Mouse (Mus musculus) midbrain, embryonic 12.5 days (tissue): ENCODE results near the gene H6pd. TPM values are rescaled to one million over a fixed set of nuclear protein-coding genes. Genes with fewer than 3 reads are reported as not detected.
A peak's percentile ranks its signal among the peaks of the same experiment; 100 is the strongest.

Experiments
- ATAC-seq: fragments of 200-750 bp; cut with Nextera tagmentation; 2 replicates; pipeline ENCODE4 v1.8.0; 2017; ENCODE audit warnings: low read depth, moderate TSS enrichment, moderate library complexity; ENCODE audit not compliant: low FRiP score
- H3K27ac ChIP-seq: fragments of 300-500 bp; sonication (generic); replicated peaks from 2 replicates; pipeline ENCODE4 v1.5.1; 2016; ENCODE audit warnings: mild to moderate bottlenecking
- H3K27me3 ChIP-seq: fragments of 300-500 bp; sonication (generic); 2 replicates; pipeline ENCODE4 v1.6.1; 2016; ENCODE audit warnings: mild to moderate bottlenecking
- H3K36me3 ChIP-seq: fragments of 300-500 bp; sonication (generic); 2 replicates; pipeline ENCODE4 v1.6.1; 2016
- H3K4me1 ChIP-seq: fragments of 300-500 bp; sonication (generic); 2 replicates; pipeline ENCODE4 v1.6.1; 2016
- H3K4me2 ChIP-seq: fragments of 300-500 bp; sonication (generic); replicated peaks from 2 replicates; pipeline ENCODE4 v1.6.1; 2016; ENCODE audit warnings: mild to moderate bottlenecking, moderate library complexity
- H3K4me3 ChIP-seq: fragments of 300-500 bp; sonication (generic); 2 replicates; pipeline ENCODE4 v1.5.1; 2016; ENCODE audit warnings: mild to moderate bottlenecking
- H3K9ac ChIP-seq: fragments of 300-500 bp; sonication (generic); replicated peaks from 2 replicates; pipeline ENCODE4 v1.6.1; 2016; ENCODE audit warnings: mild to moderate bottlenecking, moderate library complexity
- H3K9me3 ChIP-seq: fragments of 300-500 bp; sonication (generic); 2 replicates; pipeline ENCODE4 v1.6.1; 2016; ENCODE audit warnings: mild to moderate bottlenecking
- WGBS: fragments of 180-500 bp; shearing (Covaris S2); methylation state at CpG from one replicate; pipeline ENCODE4 v1.1.7; 2016; 5-methylcytosine and 5-hydroxymethylcytosine counted together
- polyA plus RNA-seq: library from polyadenylated mRNA; unstranded; fragments of >200 nt; fragmentation: Nextera tagmentation; extraction: Ambion mirVana; gene quantifications from 2 replicates; pipeline ENCODE4 v1.2.1, GENCODE M21; 2016

The H6pd gene
- polyA plus RNA-seq, 1 experiment from 2014 or later: 4.1 TPM

- Histone ChIP-seq H3K27ac (no peak overlapping the region), H3K36me3 (no peaks in the 10 kb centered on the region), H3K4me3 (no peak overlapping the region), H3K4me2 (no peak overlapping the region), H3K4me1 (no peaks in the 10 kb centered on the region), H3K9ac (no peak overlapping the region), H3K27me3 (peaks cover 18% of the 10 kb centered on the region), H3K9me3 (no peaks in the 10 kb centered on the region)
- WGBS: 89% methylated on average over 4 of the region's 4 CpGs
- no peak for ATAC-seq
These were observed 5.7 kb upstream of the H6pd start for GRCm38 (mm10) chr4:150014378-150015091.

GRCm38 (mm10) chr4:150013805-150014204 lies 5.0 kb upstream of the H6pd start:
- WGBS: 86% methylated on average over 5 of the region's 5 CpGs
- peaks cover 22% of the 10 kb centered on the region for H3K27me3 ChIP-seq
- H3K4me1 ChIP-seq: no peaks in the 10 kb centered on the region

GRCm38 (mm10) chr4:150013186-150013690 lies 4.4 kb upstream of the H6pd start:
- Histone ChIP-seq H3K9me3 (no peaks in the 10 kb centered on the region), H3K9ac (no peak overlapping the region), H3K27ac (no peak overlapping the region), H3K36me3 (no peaks in the 10 kb centered on the region), H3K4me2 (no peak overlapping the region), H3K4me1 (peaks cover 2% of the 10 kb centered on the region; the same call in 1 of the 2 replicates), H3K4me3 (no peak overlapping the region), H3K27me3 (peaks cover 22% of the 10 kb centered on the region)
- ATAC-seq: no peak
- 88% methylated on average over 8 of the region's 8 CpGs for WGBS

More at GRCm38 (mm10) chr4:150013805-150014204, 5.0 kb upstream of the H6pd start:
- no peaks in the 10 kb centered on the region for H3K36me3 ChIP-seq
- H3K4me3 ChIP-seq: no peak overlapping the region
- H3K27ac ChIP-seq: no peak overlapping the region
- no peak for ATAC-seq
- no peaks in the 10 kb centered on the region for H3K9me3 ChIP-seq
- no peak overlapping the region for H3K9ac ChIP-seq
- no peak overlapping the region for H3K4me2 ChIP-seq

GRCm38 (mm10) chr4:150012322-150012723 lies 3.5 kb upstream of the H6pd start:
- Histone ChIP-seq H3K27ac (no peak overlapping the region), H3K9me3 (no peaks in the 10 kb centered on the region), H3K4me2 (no peak overlapping the region), H3K9ac (no peak overlapping the region), H3K4me1 (peaks cover 6% of the 10 kb centered on the region; the same call in 1 of the 2 replicates), H3K36me3 (no peaks in the 10 kb centered on the region), H3K4me3 (no peak overlapping the region), H3K27me3 (peaks cover 21% of the 10 kb centered on the region)
- 75% methylated on average over 4 of the region's 4 CpGs for WGBS
- no peak for ATAC-seq

- H3K27ac ChIP-seq: no peak overlapping the region
- peaks cover 21% of the 10 kb centered on the region for H3K27me3 ChIP-seq
- H3K9me3 ChIP-seq: no peaks in the 10 kb centered on the region
- peaks cover 6% of the 10 kb centered on the region; the same call in 1 of the 2 replicates for H3K4me1 ChIP-seq
- H3K4me2 ChIP-seq: no peak overlapping the region
- no peak overlapping the region for H3K4me3 ChIP-seq
- ATAC-seq: no peak
- H3K9ac ChIP-seq: no peak overlapping the region
- 64% methylated on average over 10 of the region's 10 CpGs for WGBS
- H3K36me3 ChIP-seq: no peaks in the 10 kb centered on the region
These were observed 2.9 kb upstream of the H6pd start for GRCm38 (mm10) chr4:150011564-150012321.

- no peak overlapping the region for H3K9ac ChIP-seq
- no peak overlapping the region for H3K27ac ChIP-seq
- peaks cover 21% of the 10 kb centered on the region for H3K27me3 ChIP-seq
- ATAC-seq: no peak
- H3K9me3 ChIP-seq: no peaks in the 10 kb centered on the region
- no peak overlapping the region for H3K4me2 ChIP-seq
- no peak overlapping the region for H3K4me3 ChIP-seq
- H3K4me1 ChIP-seq: peaks cover 6% of the 10 kb centered on the region; the same call in 1 of the 2 replicates
- H3K36me3 ChIP-seq: no peaks in the 10 kb centered on the region
- WGBS: 86% methylated on average over 6 of the region's 6 CpGs
These were observed 1.4 kb upstream of the H6pd start for GRCm38 (mm10) chr4:150010054-150010730.

- 81% methylated on average over 6 of the region's 6 CpGs for WGBS
- Histone ChIP-seq H3K4me1 (peaks cover 6% of the 10 kb centered on the region; the same call in 1 of the 2 replicates), H3K4me2 (peak overlapping the region; percentile 83; the same call in 1 of the 2 replicates), H3K9me3 (no peaks in the 10 kb centered on the region), H3K9ac (no peak overlapping the region), H3K4me3 (no peak overlapping the region), H3K36me3 (no peaks in the 10 kb centered on the region), H3K27ac (no peak overlapping the region), H3K27me3 (peaks cover 21% of the 10 kb centered on the region)
- ATAC-seq: no peak
These were observed 736 bp upstream of the H6pd start for GRCm38 (mm10) chr4:150009587-150009930.

GRCm38 (mm10) chr4:150008325-150008852 lies 434 bp downstream of the H6pd start:
- H3K9ac ChIP-seq: peak overlapping the region; percentile 74
- peak overlapping the region; percentile 87 for H3K27ac ChIP-seq
- no peaks in the 10 kb centered on the region for H3K9me3 ChIP-seq
- peaks cover 6% of the 10 kb centered on the region; the same call in 1 of the 2 replicates for H3K4me1 ChIP-seq
- H3K4me3 ChIP-seq: peak overlapping the region; percentile 74
- no peaks in the 10 kb centered on the region for H3K36me3 ChIP-seq
- H3K4me2 ChIP-seq: peak overlapping the region; percentile 83
- peaks cover 21% of the 10 kb centered on the region for H3K27me3 ChIP-seq
- ATAC-seq: peak; percentile 85
- under 1% methylated on average over 42 of the region's 42 CpGs for WGBS

- Histone ChIP-seq H3K4me1 (peaks cover 6% of the 10 kb centered on the region; the same call in 1 of the 2 replicates), H3K4me2 (no peak overlapping the region), H3K4me3 (no peak overlapping the region), H3K9me3 (no peaks in the 10 kb centered on the region), H3K27me3 (peaks cover 21% of the 10 kb centered on the region), H3K9ac (no peak overlapping the region), H3K36me3 (no peaks in the 10 kb centered on the region), H3K27ac (no peak overlapping the region)
- no peak for ATAC-seq
- WGBS: 96% methylated on average over 3 of the region's 3 CpGs
These were observed 1.4 kb downstream of the H6pd start for GRCm38 (mm10) chr4:150007444-150007843.

GRCm38 (mm10) chr4:150006991-150007390 lies 1.8 kb downstream of the H6pd start:
- 84% methylated on average over 8 of the region's 8 CpGs for WGBS
- H3K9ac ChIP-seq: no peak overlapping the region
- ATAC-seq: no peak
- H3K4me3 ChIP-seq: no peak overlapping the region
- peaks cover 21% of the 10 kb centered on the region for H3K27me3 ChIP-seq
- H3K36me3 ChIP-seq: no peaks in the 10 kb centered on the region
- H3K27ac ChIP-seq: no peak overlapping the region
- H3K4me1 ChIP-seq: peaks cover 6% of the 10 kb centered on the region; the same call in 1 of the 2 replicates
- H3K4me2 ChIP-seq: no peak overlapping the region
- no peaks in the 10 kb centered on the region for H3K9me3 ChIP-seq

- no peaks in the 10 kb centered on the region for H3K9me3 ChIP-seq
- no peak overlapping the region for H3K4me2 ChIP-seq
- ATAC-seq: no peak
- H3K9ac ChIP-seq: no peak overlapping the region
- 77% methylated on average over 21 of the region's 21 CpGs for WGBS
- H3K27ac ChIP-seq: no peak overlapping the region
- peaks cover 6% of the 10 kb centered on the region; the same call in 1 of the 2 replicates for H3K4me1 ChIP-seq
- H3K27me3 ChIP-seq: peaks cover 21% of the 10 kb centered on the region
- H3K36me3 ChIP-seq: no peaks in the 10 kb centered on the region
- no peak overlapping the region for H3K4me3 ChIP-seq
These were observed 2.5 kb downstream of the H6pd start for GRCm38 (mm10) chr4:150006122-150006854.
